ENCODE assay signal across 21 mouse cellular contexts in the genomic region with DNA sequence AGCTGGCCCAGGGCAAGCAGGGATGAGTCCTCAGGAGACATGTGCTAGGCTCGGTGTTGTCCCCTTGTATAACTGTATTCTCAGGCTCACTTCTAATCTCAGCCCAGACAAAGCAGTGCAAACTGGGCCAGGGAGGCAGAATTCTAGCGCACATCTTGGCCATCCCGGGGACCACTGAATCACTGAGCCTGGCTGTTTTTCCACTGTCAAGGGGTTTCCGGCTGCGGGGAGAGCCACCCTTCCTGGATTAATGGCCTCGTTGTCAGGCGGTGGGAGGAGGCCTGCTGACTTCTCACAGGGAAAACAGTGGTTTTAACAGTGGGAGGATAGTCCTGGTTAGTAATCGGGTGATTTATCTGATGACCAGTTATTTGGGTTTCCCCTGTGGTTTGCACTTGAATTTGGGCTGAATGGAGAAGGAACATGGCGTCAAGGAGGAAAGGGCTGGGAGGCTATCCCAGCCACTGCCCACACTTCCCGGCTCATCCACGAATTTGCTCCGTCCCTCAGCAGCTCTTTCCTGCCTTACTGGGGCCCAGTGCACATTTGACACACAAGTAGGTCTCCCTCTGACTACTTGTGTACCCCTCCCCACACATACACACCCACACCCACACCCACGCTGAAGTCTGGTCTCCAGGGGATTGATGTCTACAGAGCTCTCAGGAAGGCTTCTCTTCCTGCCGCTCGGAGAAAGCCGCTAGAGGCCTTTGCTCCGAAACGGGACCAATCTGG. TPM values are rescaled to one million over a fixed set of nuclear protein-coding genes. Genes with fewer than 3 reads are reported as not detected.
DNase-seq lines count a peak whose midpoint lies in the region; ATAC-seq and TF ChIP-seq lines count a peak whose summit lies in the region.
"Had no signal": no experiment of that assay in that cellular context is flagged by ENCODE, and none has a peak within 500 bp of the region (broad histone marks: within the 10 kb centered on the region; RNA-seq: fewer than 3 reads in every experiment).

No protein-coding gene starts in this region.

- H3K9me3 ChIP-seq in lung, embryonic 14.5 days (ENCODE audit: low read depth, low read length) = no peaks in the 10 kb centered on the region
- no peaks in the 10 kb centered on the region for H3K9me3 ChIP-seq in kidney, postnatal 0 days (replicated peaks; ENCODE audit: low read length)
- no peaks in the 10 kb centered on the region for H3K9me3 ChIP-seq in neural tube, embryonic 11.5 days (ENCODE audit: control insufficient read depth, low read length)
- no peaks in the 10 kb centered on the region for H3K9me3 ChIP-seq in intestine, embryonic 15.5 days
- H3K9me3 ChIP-seq: embryonic facial prominence, embryonic 12.5 days; liver, embryonic 12.5 days; stomach, embryonic 15.5 days had no signal

- H3K4me2 ChIP-seq in lung, embryonic 14.5 days = no peak overlapping the region
- H3K4me2 ChIP-seq in kidney, postnatal 0 days (ENCODE audit: low read length) = no peak overlapping the region
- H3K4me2 ChIP-seq in neural tube, embryonic 11.5 days (ENCODE audit: low read depth) = no peak overlapping the region
- H3K4me2 ChIP-seq in intestine, embryonic 15.5 days (replicated peaks) = no peak overlapping the region
- H3K4me2 ChIP-seq: embryonic facial prominence, embryonic 12.5 days; liver, embryonic 12.5 days; midbrain, embryonic 11.5 days; stomach, embryonic 15.5 days had no signal

- no peak overlapping the region for H3K9ac ChIP-seq in lung, embryonic 14.5 days
- no peak overlapping the region for H3K9ac ChIP-seq in kidney, postnatal 0 days (ENCODE audit: low read depth, low read length)
- H3K9ac ChIP-seq in neural tube, embryonic 11.5 days (ENCODE audit: low read length) = no peak overlapping the region
- no peak overlapping the region for H3K9ac ChIP-seq in intestine, embryonic 15.5 days
- H3K9ac ChIP-seq: embryonic facial prominence, embryonic 12.5 days; liver, embryonic 12.5 days; stomach, embryonic 15.5 days had no signal

- H3K27me3 ChIP-seq in lung, embryonic 14.5 days (ENCODE audit: insufficient read depth, low read length) = no peaks in the 10 kb centered on the region
- no peaks in the 10 kb centered on the region for H3K27me3 ChIP-seq in kidney, postnatal 0 days (ENCODE audit: insufficient read depth, low read length)
- H3K27me3 ChIP-seq in neural tube, embryonic 11.5 days (ENCODE audit: control insufficient read depth, insufficient read depth, low read length) = no peaks in the 10 kb centered on the region
- no peaks in the 10 kb centered on the region for H3K27me3 ChIP-seq in intestine, embryonic 15.5 days (replicated peaks)
- H3K27me3 ChIP-seq: embryonic facial prominence, embryonic 12.5 days; stomach, embryonic 15.5 days had no signal

- H3K4me1 ChIP-seq in lung, embryonic 14.5 days (ENCODE audit: insufficient read depth) = no peaks in the 10 kb centered on the region
- H3K4me1 ChIP-seq in kidney, postnatal 0 days (replicated peaks; ENCODE audit: insufficient read depth, low read length) = peaks cover 9% of the 10 kb centered on the region
- H3K4me1 ChIP-seq in neural tube, embryonic 11.5 days (ENCODE audit: control insufficient read depth, insufficient read depth, low read length) = no peaks in the 10 kb centered on the region
- H3K4me1 ChIP-seq in intestine, embryonic 15.5 days (replicated peaks) = 0 out of 2 replicates have a peak, but pooled peaks cover 3% of the 10 kb centered on the region
- H3K4me1 ChIP-seq: liver, embryonic 12.5 days; stomach, embryonic 15.5 days had no signal

- no peak overlapping the region for H3K4me3 ChIP-seq in lung, embryonic 14.5 days (ENCODE audit: low read depth, low read length)
- H3K4me3 ChIP-seq in kidney, postnatal 0 days (replicated peaks; ENCODE audit: low read depth, low read length) = no peak overlapping the region
- H3K4me3 ChIP-seq in neural tube, embryonic 11.5 days (ENCODE audit: low read depth, low read length) = no peak overlapping the region
- H3K4me3 ChIP-seq in intestine, embryonic 15.5 days (replicated peaks) = no peak overlapping the region
- H3K4me3 ChIP-seq: embryonic facial prominence, embryonic 12.5 days; heart, adult 2 months; liver, embryonic 12.5 days; stomach, embryonic 15.5 days had no signal

- WGBS in lung, embryonic 14.5 days = 64% methylated on average over 18 of the region's 18 CpGs
- 29% methylated on average over 18 of the region's 18 CpGs for WGBS in kidney, postnatal 0 days
- 61% methylated on average over 18 of the region's 18 CpGs for WGBS in neural tube, embryonic 11.5 days
- WGBS in intestine, embryonic 15.5 days = 64% methylated on average over 18 of the region's 18 CpGs

- H3K36me3 ChIP-seq in lung, embryonic 14.5 days (ENCODE audit: insufficient read depth) = no peaks in the 10 kb centered on the region
- H3K36me3 ChIP-seq in kidney, postnatal 0 days (ENCODE audit: insufficient read depth, low read length) = no peaks in the 10 kb centered on the region
- H3K36me3 ChIP-seq in neural tube, embryonic 11.5 days (ENCODE audit: control insufficient read depth, insufficient read depth, low read length) = no peaks in the 10 kb centered on the region
- no peaks in the 10 kb centered on the region for H3K36me3 ChIP-seq in intestine, embryonic 15.5 days
- H3K36me3 ChIP-seq: embryonic facial prominence, embryonic 12.5 days; liver, embryonic 12.5 days; stomach, embryonic 15.5 days had no signal

- TF ChIP-seq CTCF in lung, embryonic 14.5 days (IDR thresholded peaks at IDR 0.05; ENCODE audit: low read depth) = no peak
- TF ChIP-seq CTCF in kidney, postnatal 0 days (IDR thresholded peaks at IDR 0.05; ENCODE audit: low read depth) = no peak

- no peak overlapping the region for H3K27ac ChIP-seq in lung, embryonic 14.5 days (ENCODE audit: low read depth)
- peak overlapping the region; percentile 48; the same call in 1 of the 2 replicates for H3K27ac ChIP-seq in kidney, postnatal 0 days
- H3K27ac ChIP-seq in neural tube, embryonic 11.5 days (ENCODE audit: low read depth, low read length) = no peak overlapping the region
- H3K27ac ChIP-seq in intestine, embryonic 15.5 days = no peak overlapping the region
- H3K27ac ChIP-seq: embryonic facial prominence, embryonic 12.5 days; heart, adult 2 months; liver, embryonic 12.5 days; stomach, embryonic 15.5 days had no signal

- ATAC-seq in lung, embryonic 14.5 days (ENCODE audit: insufficient read depth) = no peak
- peak; percentile 34 for ATAC-seq in kidney, postnatal 0 days (replicated peaks; ENCODE audit: low FRiP score, low read depth)
- no peak for ATAC-seq in neural tube, embryonic 11.5 days (ENCODE audit: insufficient read depth, low FRiP score, low TSS enrichment)
- no peak for ATAC-seq in intestine, embryonic 15.5 days
- ATAC-seq: liver, embryonic 12.5 days had no signal

- peak; percentile 7 for DNase-seq in lung, embryonic 14.5 days
- DNase-seq in lung, adult 18-20 months = no peak
- peak; percentile 35 for DNase-seq in embryo, embryonic 11 days
- DNase-seq in kidney, postnatal 0 days (ENCODE audit: low spot score) = peak; percentile 88
- peak; percentile 33 for DNase-seq in neural tube, embryonic 11.5 days (ENCODE audit: low spot score)
- no peak for DNase-seq in left cerebral cortex, adult 8-10 months (ENCODE audit: low spot score in 2 of 2)
- DNase-seq in testis, postnatal 14 days (ENCODE audit: low spot score) = no peak
- DNase-seq: cerebellum, adult 11 months; lung, postnatal 10 days; retina, postnatal 1 day; thymus, postnatal 25 days had no signal

RNA-seq across cellular contexts. Expression of gene Smim23, which starts 56.7 kb away (rescaled TPM):
- polyA plus RNA-seq in lung, embryonic 14.5 days (2014; fragmentation: Nextera tagmentation; extraction: Ambion mirVana) = not detected in 2 replicates
- not detected in 2 replicates for polyA plus RNA-seq in kidney, postnatal 0 days (2015; fragmentation: Nextera tagmentation; extraction: Ambion mirVana)
- not detected in 2 replicates for polyA plus RNA-seq in neural tube, embryonic 11.5 days (2014; fragmentation: Nextera tagmentation; extraction: Ambion mirVana)
- polyA plus RNA-seq in intestine, embryonic 15.5 days (2015; fragmentation: Nextera tagmentation; extraction: Ambion mirVana) = not detected in 2 replicates
- not detected for total RNA-seq in left cerebral cortex, adult 8-10 months (2022)
- total RNA-seq: heart, adult 2 months; heart, postnatal 25 days; layer of hippocampus, postnatal 10 days; left cerebral cortex, postnatal 25 days had no signal
- polyA plus RNA-seq: embryonic facial prominence, embryonic 12.5 days; forebrain, embryonic 11.5 days; heart, adult 2 months; liver, embryonic 12.5 days; midbrain, embryonic 11.5 days; stomach, embryonic 15.5 days had no signal

Comparison
In these comparisons a context has a peak if more than half of its experiments do, and no peak if none do; other contexts are left out.
1. DNase-seq: peak in lung, embryonic 14.5 days (single experiment), embryo, embryonic 11 days (single experiment), kidney, postnatal 0 days (single experiment) and neural tube, embryonic 11.5 days (single experiment); none in lung, adult 18-20 months (0 of 2), left cerebral cortex, adult 8-10 months (0 of 2) and testis, postnatal 14 days (single experiment).